Mouse (Mus musculus) heart, postnatal 0 days (tissue): ENCODE data around the gene Hydin. TPM values are rescaled to one million over a fixed set of nuclear protein-coding genes. Genes with fewer than 3 reads are reported as not detected.

Source experiments
- ATAC-seq: fragments of 200-750 bp; cut with Nextera tagmentation; 2 replicates; pipeline ENCODE4 v1.8.0; 2017; ENCODE audit warnings: low read depth, moderate number of reproducible peaks, moderate library complexity; ENCODE audit not compliant: insufficient read depth
- DNase-seq: peaks from one replicate; pipeline ENCODE4 v3.0.0-alpha.2; 2016; ENCODE audit warnings: low spot score
- H3K27ac ChIP-seq: fragments of 300-500 bp; sonication (generic); 2 replicates; pipeline ENCODE4 v1.5.1; 2014; ENCODE audit warnings: low read depth, mild to moderate bottlenecking
- H3K27me3 ChIP-seq: fragments of 300-500 bp; sonication (generic); 2 replicates; pipeline ENCODE4 v1.6.1; 2014; ENCODE audit warnings: low read length, mixed read lengths; ENCODE audit not compliant: control insufficient read depth, insufficient read depth
- H3K36me3 ChIP-seq: fragments of 300-500 bp; sonication (generic); replicated peaks from 2 replicates; pipeline ENCODE4 v1.6.1; 2014; ENCODE audit warnings: low read length, mixed read lengths; ENCODE audit not compliant: control insufficient read depth, insufficient read depth
- H3K4me1 ChIP-seq: fragments of 300-500 bp; sonication (generic); 2 replicates; pipeline ENCODE4 v1.6.1; 2014; ENCODE audit warnings: antibody characterized with exemption; ENCODE audit not compliant: control insufficient read depth, insufficient read depth
- H3K4me2 ChIP-seq: fragments of 300-500 bp; sonication (generic); 2 replicates; pipeline ENCODE4 v1.6.1; 2014; ENCODE audit warnings: low read depth, mild to moderate bottlenecking, low read length, moderate library complexity
- H3K4me3 ChIP-seq: fragments of 300-500 bp; sonication (generic); 2 replicates; pipeline ENCODE4 v1.5.1; 2014; ENCODE audit warnings: low read depth, low read length
- H3K9ac ChIP-seq: fragments of 300-500 bp; sonication (generic); replicated peaks from 2 replicates; pipeline ENCODE4 v1.6.1; 2014; ENCODE audit warnings: low read depth, low read length, mixed read lengths
- H3K9me3 ChIP-seq: fragments of 300-500 bp; sonication (generic); replicated peaks from 2 replicates; pipeline ENCODE4 v1.6.1; 2016; ENCODE audit warnings: low read length; ENCODE audit not compliant: control insufficient read depth
- CTCF ChIP-seq: IDR thresholded peaks from 2 replicates; pipeline ENCODE4 v1.5.1; 2016; ENCODE audit warnings: antibody characterized with exemption, control low read depth, low read depth
- EP300 ChIP-seq: IDR thresholded peaks from 2 replicates; pipeline ENCODE4 v1.6.1; 2016; ENCODE audit warnings: antibody characterized with exemption, low read depth
- WGBS: fragments of 180-500 bp; shearing (Covaris S2); extraction: QIAGEN DNeasy Blood & Tissue Kit; methylation state at CpG from one replicate; pipeline ENCODE4 v1.1.7; 2014; 5-methylcytosine and 5-hydroxymethylcytosine counted together
- polyA plus RNA-seq: library from polyadenylated mRNA; unstranded; fragments of >200 nt; fragmentation: Nextera tagmentation; extraction: Ambion mirVana; gene quantifications from 2 replicates; pipeline ENCODE4 v1.2.1, GENCODE M21; 2015
- total RNA-seq: library from RNA; depleted of rRNA; stranded (reverse); fragments of >200 nt; gene quantifications from 2 replicates; pipeline ENCODE4 v1.2.3, GENCODE M21; 2014; ENCODE audit warnings: low replicate concordance

Hydin gene
- total and polyA plus RNA-seq, 2 experiments from 2014 or later, result 0.03 to 0.04 TPM

DNA sequence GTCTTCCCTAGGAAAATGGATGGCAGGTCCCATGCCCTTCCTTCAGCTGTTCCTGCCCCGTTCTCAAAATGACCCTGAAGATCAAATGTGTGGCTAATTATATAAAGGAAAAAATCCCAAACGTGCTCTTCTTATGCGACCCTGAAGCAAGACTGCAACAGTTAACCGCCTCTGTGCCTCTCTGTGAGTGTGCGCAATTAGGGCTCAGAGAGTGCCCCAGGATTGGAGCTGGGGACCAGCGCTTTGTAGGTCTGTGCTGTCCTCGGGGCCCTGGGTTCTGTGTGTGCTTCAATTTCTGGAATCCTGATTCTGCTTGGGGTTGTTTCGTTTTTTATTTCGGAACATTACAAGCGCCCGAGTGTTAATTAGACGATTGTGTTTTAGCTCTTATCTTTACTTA is 491 bp downstream of the Hydin start:
- WGBS, result 7% methylated on average over 12 of the region's 12 CpGs
- H3K27ac ChIP-seq, result no peak overlapping the region
- H3K4me1 ChIP-seq, result 0 out of 2 replicates have a peak, but pooled peaks cover 8% of the 10 kb centered on the region
- no peaks in the 10 kb centered on the region for H3K36me3 ChIP-seq
- H3K4me3 ChIP-seq, result peak overlapping the region; percentile 15
- no peaks in the 10 kb centered on the region for H3K9me3 ChIP-seq
- H3K4me2 ChIP-seq, result peak overlapping the region; percentile 45
- no peak overlapping the region for H3K9ac ChIP-seq
- no peak for ATAC-seq
- no peak for DNase-seq
- TF ChIP-seq CTCF (no peak), EP300 (no peak)
- H3K27me3 ChIP-seq, result no peaks in the 10 kb centered on the region

DNA sequence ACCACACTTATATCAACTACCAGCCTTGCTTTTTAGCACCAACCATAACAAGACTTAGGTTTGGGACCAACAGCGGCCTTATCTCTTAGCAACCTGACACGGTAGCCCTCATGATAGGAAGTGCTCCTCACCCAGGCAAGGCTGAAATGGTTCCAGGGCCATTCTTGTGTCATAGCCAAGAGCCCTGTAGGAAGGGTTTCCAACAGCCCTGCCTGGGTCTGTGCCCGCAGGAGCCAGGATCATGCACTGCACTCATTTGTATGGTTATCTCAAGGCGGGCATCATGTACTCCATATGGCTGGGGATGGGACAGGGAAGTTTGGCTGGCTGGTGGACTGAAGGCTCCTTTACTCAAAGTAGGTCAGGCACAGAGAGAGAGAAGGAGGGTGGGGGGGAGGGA is 3.9 kb downstream of the Hydin start:
- H3K4me1 ChIP-seq, result 0 out of 2 replicates have a peak, but pooled peaks cover 8% of the 10 kb centered on the region
- H3K27ac ChIP-seq, result no peak overlapping the region
- no peaks in the 10 kb centered on the region for H3K36me3 ChIP-seq
- H3K4me2 ChIP-seq, result no peak overlapping the region
- TF ChIP-seq CTCF (no peak), EP300 (no peak)
- ATAC-seq, result no peak
- H3K9ac ChIP-seq, result no peak overlapping the region
- WGBS, result 62% methylated on average over 4 of the region's 4 CpGs
- H3K9me3 ChIP-seq, result no peaks in the 10 kb centered on the region
- no peak for DNase-seq
- no peaks in the 10 kb centered on the region for H3K27me3 ChIP-seq
- no peak overlapping the region for H3K4me3 ChIP-seq

DNA sequence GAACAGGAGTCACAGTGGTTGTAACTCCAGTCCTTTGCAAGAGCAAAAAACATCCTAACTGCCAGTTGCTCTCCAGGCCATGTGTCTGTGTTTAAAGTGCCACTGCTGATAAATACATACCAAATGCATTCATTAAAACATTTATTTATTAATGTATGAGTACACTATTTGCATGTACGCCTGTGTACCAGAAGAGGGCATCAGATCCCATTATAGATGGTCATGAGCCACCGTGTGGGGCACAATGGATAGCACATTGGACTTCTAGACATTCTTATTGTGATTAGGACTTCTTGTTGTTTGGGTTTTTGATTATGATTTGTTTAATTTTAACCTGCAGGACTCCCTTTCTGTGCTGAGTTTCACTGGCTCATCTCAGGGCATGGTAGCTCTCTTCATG is 6.6 kb downstream of the Hydin start:
- Histone ChIP-seq H3K9me3 (no peaks in the 10 kb centered on the region), H3K4me2 (no peak overlapping the region), H3K36me3 (no peaks in the 10 kb centered on the region), H3K4me1 (no peaks in the 10 kb centered on the region), H3K27me3 (no peaks in the 10 kb centered on the region), H3K9ac (no peak overlapping the region), H3K27ac (no peak overlapping the region), H3K4me3 (no peak overlapping the region)
- ATAC-seq (no peak), DNase-seq (no peak)
- 62% methylated on average over 2 of the region's 2 CpGs for WGBS
- TF ChIP-seq CTCF, result no peak
- no peak for TF ChIP-seq EP300

DNA sequence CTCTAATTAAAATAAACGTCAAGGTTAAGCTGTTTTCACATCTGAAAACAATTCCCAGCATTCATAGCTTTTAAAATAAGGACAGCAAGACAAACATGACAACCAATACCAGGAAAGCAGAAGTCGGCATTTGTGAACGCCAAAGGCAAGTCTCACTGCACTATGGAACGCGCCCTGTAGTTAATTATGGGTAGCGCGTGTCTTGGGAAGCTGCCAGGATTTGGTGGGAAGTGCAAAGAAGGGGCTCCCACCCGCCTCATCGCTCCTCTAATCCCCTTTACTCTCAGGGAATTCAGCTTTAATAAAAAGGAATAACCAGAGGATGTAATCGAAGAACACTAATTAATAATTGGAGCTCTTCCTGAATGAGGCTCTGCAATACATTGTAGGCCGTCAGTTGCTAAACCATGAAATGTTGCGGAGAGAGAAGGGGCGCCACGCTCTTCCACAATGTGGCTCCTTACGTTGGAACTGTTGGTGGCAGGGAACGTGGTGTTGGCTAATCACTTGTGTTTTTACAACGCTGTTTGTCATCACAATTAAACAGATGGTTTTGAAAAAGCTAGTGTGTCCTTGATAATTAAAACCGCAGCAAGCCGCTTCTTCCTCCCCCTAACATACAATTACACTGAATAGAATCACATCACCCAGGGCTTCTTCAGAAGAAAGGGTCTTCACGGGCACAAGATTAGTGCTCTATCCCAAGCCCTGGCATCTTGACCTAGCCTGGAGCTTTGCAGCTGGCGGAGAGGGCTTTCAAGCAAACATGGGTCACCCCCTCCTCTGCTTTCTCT is 8.9 kb downstream of the Hydin start:
- TF ChIP-seq CTCF (no peak), EP300 (no peak)
- Histone ChIP-seq H3K27ac (no peak overlapping the region), H3K4me2 (no peak overlapping the region), H3K4me3 (no peak overlapping the region), H3K9me3 (no peaks in the 10 kb centered on the region), H3K4me1 (no peaks in the 10 kb centered on the region), H3K36me3 (no peaks in the 10 kb centered on the region), H3K27me3 (no peaks in the 10 kb centered on the region), H3K9ac (no peak overlapping the region)
- ATAC-seq (no peak), DNase-seq (no peak)
- WGBS, result 83% methylated on average over 21 of the region's 21 CpGs

DNA sequence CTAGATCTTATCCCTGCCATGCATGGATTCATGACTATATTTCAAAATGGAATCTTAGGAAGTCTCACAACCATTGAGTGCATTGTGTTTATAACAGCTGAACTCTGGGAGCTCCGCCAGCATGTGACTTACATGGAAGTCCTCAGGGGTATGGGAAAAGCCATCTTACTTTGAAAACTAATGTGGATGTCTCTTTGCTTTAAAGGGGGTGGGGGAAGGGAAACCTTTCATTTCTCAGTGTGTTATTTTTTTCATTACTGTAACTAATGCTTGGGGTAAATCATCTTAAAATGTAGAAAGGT is 9.4 kb downstream of the Hydin start:
- DNase-seq (no peak), ATAC-seq (no peak)
- H3K9ac ChIP-seq, result no peak overlapping the region
- TF ChIP-seq EP300, result no peak
- TF ChIP-seq CTCF, result no peak
- no peak overlapping the region for H3K27ac ChIP-seq
- H3K27me3 ChIP-seq, result no peaks in the 10 kb centered on the region
- no peaks in the 10 kb centered on the region for H3K9me3 ChIP-seq
- H3K4me1 ChIP-seq, result no peaks in the 10 kb centered on the region
- H3K36me3 ChIP-seq, result no peaks in the 10 kb centered on the region
- WGBS, result 65% methylated on average over 1 of the region's 1 CpGs
- no peak overlapping the region for H3K4me2 ChIP-seq
- no peak overlapping the region for H3K4me3 ChIP-seq

DNA sequence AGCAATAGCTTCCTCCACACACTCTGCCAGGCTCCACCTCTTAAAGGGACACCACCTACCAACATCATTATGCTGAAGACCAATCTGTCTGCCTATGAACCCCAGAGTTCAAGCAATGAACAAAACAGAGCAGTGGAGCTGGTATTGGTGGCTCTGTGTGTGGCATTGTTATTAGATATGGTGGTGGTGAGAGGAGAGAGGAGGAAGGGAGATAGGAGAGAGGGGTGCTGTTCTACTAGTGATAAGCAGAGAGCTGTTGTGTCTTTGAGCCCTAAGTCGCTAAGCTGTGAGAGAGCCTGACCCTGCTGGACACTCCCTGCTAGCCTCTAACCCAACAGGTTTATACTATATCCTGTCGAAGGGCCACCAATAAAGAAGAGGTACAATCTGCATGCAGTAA is 45.9 kb downstream of the Hydin start:
- TF ChIP-seq EP300 (no peak), CTCF (no peak)
- Histone ChIP-seq H3K27me3 (no peaks in the 10 kb centered on the region), H3K9me3 (no peaks in the 10 kb centered on the region), H3K4me3 (no peak overlapping the region), H3K4me2 (no peak overlapping the region), H3K36me3 (no peaks in the 10 kb centered on the region), H3K4me1 (no peaks in the 10 kb centered on the region), H3K27ac (no peak overlapping the region), H3K9ac (no peak overlapping the region)
- DNase-seq (no peak), ATAC-seq (no peak)
- WGBS, result 41% methylated on average over 2 of the region's 2 CpGs
